In genomic region chr11:101969835-101970234, GRCm38 (mm10) we compare ENCODE assay signal across 49 mouse cellular contexts. TPM values are rescaled to one million over a fixed set of nuclear protein-coding genes. Genes with fewer than 3 reads are reported as not detected.
"Had no signal": no experiment of that assay in that cellular context is flagged by ENCODE, and none has a peak within 500 bp of the region (broad histone marks: within the 10 kb centered on the region; RNA-seq: fewer than 3 reads in every experiment).

No protein-coding gene starts in this region.

- H3K4me3 ChIP-seq: heart, embryonic 13.5 days; heart, embryonic 15.5 days; hindbrain, embryonic 10.5 days; hindbrain, embryonic 12.5 days; hindbrain, embryonic 13.5 days; hindbrain, embryonic 15.5 days; intestine, embryonic 15.5 days; kidney, embryonic 15.5 days; layer of hippocampus, adult 2 months; left cerebral cortex, adult 2 months had no signal

- H3K36me3 ChIP-seq: hindbrain, embryonic 10.5 days; hindbrain, embryonic 12.5 days; hindbrain, embryonic 13.5 days; hindbrain, embryonic 15.5 days; intestine, embryonic 15.5 days had no signal

- H3K4me2 ChIP-seq: heart, embryonic 13.5 days; heart, embryonic 15.5 days; hindbrain, embryonic 12.5 days; hindbrain, embryonic 13.5 days; hindbrain, embryonic 14.5 days; hindbrain, embryonic 15.5 days; intestine, embryonic 15.5 days; kidney, embryonic 15.5 days had no signal

- DNase-seq: heart, postnatal 10 days; heart, postnatal 14 days; heart, postnatal 36 days; heart, postnatal 4 days; kidney, adult 11 months; kidney, adult 18-20 months; kidney, adult 2 months; kidney, adult 8-10 months; kidney, adult 9 months; kidney, postnatal 10 days; kidney, postnatal 14 days; kidney, postnatal 25 days; kidney, postnatal 36 days; layer of hippocampus, adult 9-11 months; layer of hippocampus, postnatal 36 days had no signal

RNA-seq across cellular contexts. Expression of gene Sost, which starts 3.0 kb away (rescaled TPM):
- total RNA-seq: hematopoietic stem cell, adult 5-6 weeks; hindbrain, postnatal 0 days; layer of hippocampus, adult 2 months; layer of hippocampus, postnatal 14 days; layer of hippocampus, postnatal 25 days; layer of hippocampus, postnatal 36 days; left cerebral cortex, adult 18-20 months; left cerebral cortex, adult 2 months had no signal
- polyA plus RNA-seq: hindbrain, embryonic 14.5 days; inflammation-experienced regulatory T-cells, adult 6 months; intestine, embryonic 14.5 days; intestine, postnatal 0 days; large intestine, adult 2 months had no signal

RNA-seq across cellular contexts. Expression of gene Cfap97d1, which starts 14.2 kb away (rescaled TPM):
- total RNA-seq: heart, postnatal 10 days; heart, postnatal 14 days; heart, postnatal 25 days; heart, postnatal 36 days; heart, postnatal 4 days; hematopoietic stem cell, adult 5-6 weeks; hindbrain, postnatal 0 days; layer of hippocampus, adult 18-20 months; layer of hippocampus, adult 2 months; layer of hippocampus, adult 8-10 months; layer of hippocampus, postnatal 10 days; layer of hippocampus, postnatal 14 days; layer of hippocampus, postnatal 25 days; layer of hippocampus, postnatal 36 days; left cerebral cortex, adult 18-20 months; left cerebral cortex, adult 2 months; left cerebral cortex, adult 8-10 months had no signal
- polyA plus RNA-seq: heart, embryonic 13.5 days; heart, embryonic 14.5 days; heart, embryonic 15.5 days; heart, embryonic 16.5 days; heart, postnatal 0 days; hindbrain, embryonic 10.5 days; hindbrain, embryonic 11.5 days; hindbrain, embryonic 12.5 days; hindbrain, embryonic 13.5 days; hindbrain, embryonic 14.5 days; hindbrain, embryonic 15.5 days; hindbrain, embryonic 16.5 days; hindbrain, postnatal 0 days; inflammation-experienced regulatory T-cells, adult 6 months; intestine, embryonic 14.5 days; intestine, embryonic 15.5 days; intestine, embryonic 16.5 days; intestine, postnatal 0 days; kidney, adult 2 months; kidney, embryonic 14.5 days; kidney, embryonic 15.5 days; kidney, embryonic 16.5 days; kidney, postnatal 0 days; large intestine, adult 2 months had no signal
